Mouse (Mus musculus): ENCODE data around the gene Usp37.
"Not testable (repeated sequence)": the region's sequence is repeated elsewhere in the genome, so short reads cannot be mapped to it uniquely, and the experiment has no call there.

Usp37 gene

GRCm38 (mm10) chr1:74396456-74397222 is 147.4 kb downstream of the Usp37 start:
- not testable (repeated sequence) for DNase-seq

GRCm38 (mm10) chr1:74395290-74395689 is 148.8 kb downstream of the Usp37 start:
- no peak for DNase-seq

GRCm38 (mm10) chr1:74394858-74395257 is 149.2 kb downstream of the Usp37 start:
- DNase-seq, result no peak

DNA sequence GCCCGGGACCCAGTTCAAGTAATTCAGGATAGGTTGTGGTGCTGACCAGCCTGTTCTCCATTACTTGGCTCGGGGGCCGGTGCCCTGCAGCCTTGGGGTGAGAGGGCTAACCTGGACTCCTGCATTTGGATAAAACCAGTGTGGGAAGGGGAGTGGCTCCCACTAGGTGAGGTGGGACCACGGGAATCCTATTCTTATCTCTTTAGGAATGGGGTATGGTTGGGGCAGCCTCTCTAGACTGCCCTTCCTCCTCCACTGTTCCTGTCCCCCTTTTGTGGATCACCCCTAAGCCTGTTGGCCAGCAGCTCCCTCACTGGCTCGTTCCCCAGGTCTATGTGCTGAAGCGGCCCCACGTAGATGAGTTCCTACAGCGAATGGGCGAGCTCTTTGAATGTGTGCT is 149.8 kb downstream of the Usp37 start:
- DNase-seq, result no peak

DNA sequence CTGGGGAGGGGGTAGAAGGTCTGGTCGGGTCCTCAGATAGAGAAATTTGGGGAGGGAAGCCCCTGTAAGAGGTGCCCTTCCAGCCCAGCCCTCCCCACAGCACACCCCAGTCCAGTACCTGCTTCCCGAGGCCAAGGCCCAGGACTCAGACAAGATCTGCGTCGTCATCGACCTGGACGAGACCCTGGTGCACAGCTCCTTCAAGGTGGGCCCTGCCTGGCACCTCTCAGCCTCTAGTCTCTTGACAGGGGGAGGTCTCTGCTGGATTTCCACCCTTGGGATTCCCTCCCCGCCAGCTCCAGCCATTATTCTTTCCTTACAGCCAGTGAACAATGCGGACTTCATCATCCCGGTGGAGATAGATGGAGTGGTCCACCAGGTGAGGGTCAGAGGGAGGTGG is 150.4 kb downstream of the Usp37 start:
- no peak for DNase-seq

- DNase-seq, result peak; percentile 24 to 34
Observed at GRCm38 (mm10) chr1:74393010-74393409, 151.1 kb downstream of the Usp37 start.

GRCm38 (mm10) chr1:74392446-74392994 is 151.6 kb downstream of the Usp37 start:
- peak in 1 of 2 experiments; percentile 32 for DNase-seq

DNA sequence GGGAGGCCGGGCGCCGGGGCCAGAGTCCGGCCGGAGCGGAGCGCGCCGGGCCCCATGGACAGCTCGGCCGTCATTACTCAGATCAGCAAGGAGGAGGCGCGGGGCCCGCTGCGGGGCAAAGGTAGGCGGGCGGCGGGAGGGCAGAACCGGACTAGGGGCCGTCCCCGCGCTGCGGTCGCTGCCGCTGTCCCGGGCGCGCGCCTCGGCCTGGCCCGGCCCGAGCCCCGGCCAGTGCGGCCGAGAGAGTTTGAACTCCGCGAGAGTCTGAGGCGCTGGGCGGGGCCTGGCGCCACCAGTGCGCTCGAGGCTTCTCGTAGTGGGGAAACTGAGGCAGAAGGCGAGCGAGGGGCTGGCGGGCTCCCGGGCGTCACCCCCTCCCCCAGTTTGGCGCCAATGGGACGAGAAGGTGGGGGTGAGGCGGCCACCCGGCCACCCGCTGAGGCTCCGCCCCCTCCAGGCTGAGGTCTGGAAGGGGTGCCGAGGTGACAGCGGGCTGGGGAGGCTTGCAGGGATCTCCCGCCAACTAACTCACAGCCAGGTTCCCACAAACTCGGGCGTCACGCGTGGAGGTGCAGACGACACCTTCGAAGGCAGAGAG is 152.1 kb downstream of the Usp37 start:
- DNase-seq, result peak; percentile 74

- DNase-seq, result peak; percentile 97 to 98
Observed at GRCm38 (mm10) chr1:74390924-74391748, 152.9 kb downstream of the Usp37 start, which contains the start of gene Ctdsp1. Gene Ctdsp1 (plus strand): TSS chr1:74391509.

- peak; percentile 62 to 77 for DNase-seq
Observed at GRCm38 (mm10) chr1:74390287-74390906, 153.7 kb downstream of the Usp37 start.

DNA sequence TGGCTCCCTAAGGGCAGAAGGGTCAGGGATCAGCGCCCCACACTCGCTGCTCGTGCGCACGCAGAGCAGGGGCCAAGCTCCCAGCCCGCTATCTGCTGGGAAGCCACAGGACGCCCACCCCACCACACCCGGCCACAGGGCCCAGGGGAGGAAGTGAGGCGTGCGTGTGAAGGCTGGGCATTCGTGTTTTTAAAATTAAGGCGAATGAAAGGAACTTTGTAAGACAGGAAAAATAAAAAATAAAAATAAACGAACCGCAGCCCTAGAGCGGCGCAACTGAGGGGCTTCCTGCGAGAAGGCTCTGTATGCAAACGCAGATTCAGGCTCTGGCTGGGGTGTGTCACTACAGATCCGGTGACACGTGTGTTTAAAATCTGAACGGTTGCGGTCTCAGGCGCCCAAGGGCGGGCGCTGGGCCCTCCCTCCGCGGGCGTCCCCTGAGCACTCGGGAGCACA is 154.2 kb downstream of the Usp37 start:
- no peak for DNase-seq

GRCm38 (mm10) chr1:74388398-74388920 is 155.6 kb downstream of the Usp37 start:
- DNase-seq, result no peak

DNA sequence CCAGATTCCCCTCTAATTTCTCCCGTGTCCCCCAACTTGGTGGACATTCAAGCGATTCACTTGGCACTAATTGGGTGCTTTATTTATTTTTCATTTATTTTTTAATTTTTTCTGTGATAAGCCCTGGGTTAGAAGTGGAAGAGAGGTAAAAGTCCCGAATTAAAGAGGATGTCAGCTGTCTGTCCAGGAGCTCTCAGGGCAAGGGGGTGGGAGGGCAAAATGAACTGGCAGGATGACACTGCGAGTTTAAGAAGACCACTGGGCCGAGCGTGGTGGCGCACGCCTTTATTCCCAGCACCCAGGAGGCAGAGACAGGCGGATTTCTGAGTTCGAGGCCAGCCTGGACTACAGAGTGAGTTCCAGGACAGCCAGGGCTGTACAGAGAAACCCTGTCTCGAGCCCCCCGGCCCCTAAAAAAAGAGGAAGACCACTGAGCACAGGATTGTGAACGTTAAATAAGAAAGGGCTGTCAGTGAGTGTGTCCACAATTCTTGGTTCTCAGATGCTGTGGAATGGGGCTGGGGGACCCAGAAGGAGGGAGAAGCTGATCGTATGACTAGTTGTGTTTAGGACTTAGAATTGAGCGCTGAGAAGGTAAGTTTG is 156.6 kb downstream of the Usp37 start:
- DNase-seq, result peak in 1 of 2 experiments; percentile 33

- DNase-seq, result peak; percentile 95 to 98
Observed at GRCm38 (mm10) chr1:74386714-74387385, 157.2 kb downstream of the Usp37 start.

- DNase-seq, result no peak
Observed at GRCm38 (mm10) chr1:74386363-74386713, 157.7 kb downstream of the Usp37 start.

- no peak for DNase-seq
Observed at GRCm38 (mm10) chr1:74385531-74385930, 158.6 kb downstream of the Usp37 start.

Data from cerebellum, postnatal 25 days (tissue).